Mouse (Mus musculus) liver, postnatal 0 days (tissue): ENCODE data around the gene Tcf7l2.

ENCODE experiments used
- CTCF ChIP-seq: sonication (generic); IDR thresholded peaks from 2 replicates; pipeline ENCODE4 v1.5.1; 2016; ENCODE audit warnings: antibody characterized with exemption, low read depth
- EP300 ChIP-seq: IDR thresholded peaks from 2 replicates; pipeline ENCODE4 v1.6.1; 2016; ENCODE audit warnings: antibody characterized with exemption, low read depth, mild to moderate bottlenecking

GRCm38 (mm10) chr19:55923789-55924426 is 182.3 kb downstream of the Tcf7l2 start:
- TF ChIP-seq CTCF: no peak
- no peak for TF ChIP-seq EP300
